Mouse (Mus musculus) stomach, postnatal 0 days (tissue): ENCODE measurements around the gene Atrip. TPM values are rescaled to one million over a fixed set of nuclear protein-coding genes. Genes with fewer than 3 reads are reported as not detected.

ENCODE experiments used
- ATAC-seq: fragments of 200-750 bp; cut with Nextera tagmentation; 2 replicates; pipeline ENCODE4 v1.8.0; 2017; ENCODE audit not compliant: low FRiP score, low TSS enrichment
- DNase-seq: peaks from one replicate; pipeline ENCODE4 v3.0.0-alpha.2; 2016; ENCODE audit warnings: low spot score
- H3K27ac ChIP-seq: fragments of 300-500 bp; sonication (generic); replicated peaks from 2 replicates; pipeline ENCODE4 v1.5.1; 2014; ENCODE audit warnings: mild to moderate bottlenecking, control low read depth
- H3K27me3 ChIP-seq: fragments of 300-500 bp; sonication (generic); 2 replicates; pipeline ENCODE4 v1.6.1; 2014; ENCODE audit warnings: low read length; ENCODE audit not compliant: control insufficient read depth, insufficient read depth
- H3K36me3 ChIP-seq: fragments of 300-500 bp; sonication (generic); 2 replicates; pipeline ENCODE4 v1.6.1; 2014; ENCODE audit warnings: low read length, mixed read lengths; ENCODE audit not compliant: control insufficient read depth, insufficient read depth
- H3K4me1 ChIP-seq: fragments of 300-500 bp; sonication (generic); replicated peaks from 2 replicates; pipeline ENCODE4 v1.6.1; 2014; ENCODE audit warnings: antibody characterized with exemption; ENCODE audit not compliant: control insufficient read depth, insufficient read depth
- H3K4me2 ChIP-seq: fragments of 300-500 bp; sonication (generic); replicated peaks from 2 replicates; pipeline ENCODE4 v1.6.1; 2014; ENCODE audit warnings: low read depth, mild to moderate bottlenecking, control low read depth, moderate library complexity
- H3K4me3 ChIP-seq: fragments of 300-500 bp; sonication (generic); 2 replicates; pipeline ENCODE4 v1.5.1; 2014; ENCODE audit warnings: low read depth, low read length, control low read depth
- H3K9ac ChIP-seq: fragments of 300-500 bp; sonication (generic); 2 replicates; pipeline ENCODE4 v1.6.1; 2014; ENCODE audit warnings: mild to moderate bottlenecking, low read length, control low read depth, mixed read lengths
- H3K9me3 ChIP-seq: fragments of 300-500 bp; sonication (generic); 2 replicates; pipeline ENCODE4 v1.6.1; 2016; ENCODE audit warnings: low read length; ENCODE audit not compliant: control insufficient read depth
- CTCF ChIP-seq: IDR thresholded peaks from 2 replicates; pipeline ENCODE4 v1.5.1; 2016; ENCODE audit warnings: antibody characterized with exemption, low read depth, mild to moderate bottlenecking, moderate library complexity
- EP300 ChIP-seq: optimal IDR thresholded peaks from 2 replicates; pipeline ENCODE3; 2016; ENCODE audit warnings: antibody characterized with exemption
- whole genome bisulfite sequencing: fragments of 180-500 bp; shearing (Covaris S2); extraction: QIAGEN DNeasy Blood & Tissue Kit; methylation state at CpG from one replicate; pipeline ENCODE4 v1.1.7; 2014; 5-methylcytosine and 5-hydroxymethylcytosine counted together
- polyA plus RNA-seq: library from polyadenylated mRNA; unstranded; fragments of >200 nt; fragmentation: Nextera tagmentation; extraction: Ambion mirVana; gene quantifications from 2 replicates; pipeline ENCODE4 v1.2.1, GENCODE M21; 2015

Atrip gene
- polyA plus RNA-seq, 1 experiment from 2014 or later: 11.3 TPM

DNA sequence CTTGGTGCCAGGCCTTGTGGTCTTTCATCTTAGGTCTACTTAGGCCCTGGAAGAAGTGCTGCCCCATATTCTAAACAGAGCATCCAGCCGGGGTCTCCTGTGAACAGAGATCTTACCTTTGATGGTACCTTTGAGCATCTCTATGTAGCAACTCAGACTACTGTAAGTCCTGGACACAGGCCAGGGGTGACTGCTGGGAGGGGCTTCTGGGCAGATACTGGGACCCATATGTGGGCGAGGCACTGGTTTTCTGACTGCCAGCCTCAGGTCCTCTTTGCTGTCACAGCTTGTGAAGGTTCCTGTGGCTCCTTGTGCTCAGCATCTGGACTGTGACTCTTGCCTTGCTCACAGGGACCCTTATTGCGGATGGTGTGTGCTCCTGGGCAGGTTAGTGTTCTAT, 28.6 kb upstream of the Atrip start:
- Histone ChIP-seq H3K4me2 (no peak overlapping the region), H3K9ac (no peak overlapping the region), H3K9me3 (no peaks in the 10 kb centered on the region), H3K4me3 (no peak overlapping the region), H3K4me1 (peaks cover 10% of the 10 kb centered on the region; the same call in 1 of the 2 replicates), H3K27ac (no peak overlapping the region), H3K27me3 (no peaks in the 10 kb centered on the region), H3K36me3 (peaks cover 3% of the 10 kb centered on the region)
- DNase-seq (no peak), ATAC-seq (no peak)
- 82% methylated on average over 3 of the region's 3 CpGs for WGBS
- no peak for TF ChIP-seq CTCF
- no peak for TF ChIP-seq EP300

DNA sequence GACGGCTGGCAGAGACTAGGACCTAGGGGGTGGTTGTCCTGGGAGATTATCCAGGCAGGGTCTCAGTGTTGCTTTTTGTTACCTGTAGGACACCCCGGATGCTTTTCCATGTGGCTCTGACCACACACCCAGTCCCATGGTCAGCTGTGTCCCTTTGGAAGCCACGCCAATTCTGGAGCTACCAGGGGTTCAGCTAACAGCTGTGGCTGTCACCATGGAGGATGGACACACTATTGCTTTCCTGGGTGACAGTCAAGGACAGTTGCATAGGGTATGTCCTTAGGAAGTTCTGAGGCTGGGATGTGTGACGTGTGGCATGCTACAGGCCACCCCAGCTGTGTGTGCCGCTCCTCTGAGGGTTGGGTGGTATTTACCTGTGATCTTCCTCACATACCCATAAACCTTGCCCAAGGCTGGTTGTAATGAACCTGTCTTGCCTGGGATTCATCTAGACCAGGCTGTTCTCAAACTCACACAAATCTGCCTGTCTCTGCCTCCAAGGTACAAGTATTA, 28.1 kb upstream of the Atrip start:
- no peak for DNase-seq
- H3K27me3 ChIP-seq: no peaks in the 10 kb centered on the region
- H3K4me2 ChIP-seq: no peak overlapping the region
- no peak overlapping the region for H3K9ac ChIP-seq
- WGBS: 86% methylated on average over 5 of the region's 5 CpGs
- no peak overlapping the region for H3K4me3 ChIP-seq
- H3K4me1 ChIP-seq: peaks cover 14% of the 10 kb centered on the region; the same call in 1 of the 2 replicates
- no peak for ATAC-seq
- no peak overlapping the region for H3K27ac ChIP-seq
- no peaks in the 10 kb centered on the region for H3K9me3 ChIP-seq
- H3K36me3 ChIP-seq: peaks cover 2% of the 10 kb centered on the region
- TF ChIP-seq CTCF (no peak), EP300 (no peak)

DNA sequence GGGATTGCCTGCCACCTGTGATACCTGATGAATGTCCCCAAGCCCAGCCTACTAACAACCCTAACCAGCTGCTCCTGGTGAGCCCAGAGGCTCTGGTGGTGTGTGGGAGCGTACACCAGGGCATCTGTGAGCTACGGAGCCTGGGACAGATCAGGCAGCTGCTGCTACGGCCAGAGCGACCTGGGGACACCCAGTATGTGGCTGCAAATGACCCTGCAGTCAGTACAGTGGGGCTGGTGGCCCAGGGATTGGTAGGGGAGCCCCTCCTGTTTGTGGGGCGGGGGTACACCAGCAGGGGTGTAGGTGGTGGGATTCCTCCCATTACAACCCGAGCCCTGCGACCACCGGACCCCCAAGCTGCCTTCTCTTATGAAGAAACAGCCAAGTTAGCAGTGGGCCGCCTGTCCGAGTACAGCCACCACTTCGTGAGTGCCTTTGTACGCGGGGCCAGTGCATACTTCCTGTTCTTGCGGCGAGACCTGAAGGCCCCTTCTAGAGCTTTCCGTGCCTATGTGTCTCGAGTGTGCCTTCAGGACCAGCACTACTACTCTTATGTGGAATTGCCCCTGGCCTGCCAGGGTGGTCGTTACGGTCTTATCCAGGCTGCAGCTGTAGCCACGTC, 26.5 kb upstream of the Atrip start:
- Histone ChIP-seq H3K4me3 (no peak overlapping the region), H3K9ac (no peak overlapping the region), H3K4me2 (no peak overlapping the region), H3K36me3 (no peaks in the 10 kb centered on the region), H3K9me3 (no peaks in the 10 kb centered on the region), H3K27me3 (no peaks in the 10 kb centered on the region), H3K4me1 (peaks cover 16% of the 10 kb centered on the region; the same call in 1 of the 2 replicates), H3K27ac (no peak overlapping the region)
- WGBS: 81% methylated on average over 20 of the region's 20 CpGs
- no peak for DNase-seq
- no peak for ATAC-seq
- TF ChIP-seq CTCF (no peak), EP300 (no peak)

DNA sequence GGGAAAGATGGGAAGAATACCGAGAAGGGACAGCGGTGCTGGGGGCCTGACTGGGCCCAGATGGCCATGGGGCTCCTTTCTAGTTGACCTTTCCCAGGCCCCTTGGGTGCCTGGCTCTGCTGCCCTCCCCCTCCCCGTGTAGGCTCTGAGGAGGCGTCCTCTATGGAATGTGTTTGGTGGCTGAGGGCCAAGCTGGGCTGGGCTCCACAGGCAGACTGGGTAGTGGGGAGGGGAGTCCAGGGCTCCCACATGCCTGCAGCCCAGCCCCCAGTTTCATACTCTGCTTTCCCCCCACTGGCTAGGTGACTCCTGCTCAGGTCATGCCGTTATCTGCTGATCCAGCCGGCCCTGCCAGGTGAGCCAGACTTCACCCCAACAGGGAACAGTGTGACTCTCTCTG, 25.0 kb upstream of the Atrip start:
- H3K9ac ChIP-seq: no peak overlapping the region; the same call in 1 of the 2 replicates
- ATAC-seq (no peak), DNase-seq (peak; percentile 71)
- 14% methylated on average over 6 of the region's 6 CpGs for WGBS
- H3K4me1 ChIP-seq: peaks cover 20% of the 10 kb centered on the region
- no peaks in the 10 kb centered on the region for H3K36me3 ChIP-seq
- H3K27ac ChIP-seq: 0 out of 2 replicates have a peak overlapping the region, but pooled peaks have one; percentile 35
- H3K9me3 ChIP-seq: no peaks in the 10 kb centered on the region
- H3K4me2 ChIP-seq: 0 out of 2 replicates have a peak overlapping the region, but pooled peaks have one; percentile 2
- TF ChIP-seq CTCF (no peak), EP300 (no peak)
- H3K4me3 ChIP-seq: no peak overlapping the region
- H3K27me3 ChIP-seq: no peaks in the 10 kb centered on the region

DNA sequence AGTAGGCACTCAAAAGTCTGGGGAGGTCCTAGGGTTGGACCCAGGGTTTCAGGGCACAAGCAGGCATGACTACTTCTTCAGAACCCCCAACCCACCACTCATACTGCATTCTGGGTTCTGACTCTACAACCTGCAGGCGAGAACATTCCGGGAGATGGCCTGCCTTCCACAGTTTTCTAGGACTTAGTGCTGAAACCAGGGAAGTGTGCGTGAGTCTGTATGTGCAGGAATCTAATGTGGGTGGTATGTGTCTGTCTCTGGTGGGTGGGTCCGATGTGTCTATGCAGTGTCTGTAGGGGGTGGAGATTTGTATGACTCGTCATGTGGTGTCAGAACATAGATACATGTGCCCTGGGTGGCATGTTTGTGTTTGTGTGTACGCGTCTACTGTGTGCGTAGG, 24.4 kb upstream of the Atrip start:
- Histone ChIP-seq H3K9ac (no peak overlapping the region), H3K4me1 (peaks cover 20% of the 10 kb centered on the region), H3K4me3 (no peak overlapping the region)

DNA sequence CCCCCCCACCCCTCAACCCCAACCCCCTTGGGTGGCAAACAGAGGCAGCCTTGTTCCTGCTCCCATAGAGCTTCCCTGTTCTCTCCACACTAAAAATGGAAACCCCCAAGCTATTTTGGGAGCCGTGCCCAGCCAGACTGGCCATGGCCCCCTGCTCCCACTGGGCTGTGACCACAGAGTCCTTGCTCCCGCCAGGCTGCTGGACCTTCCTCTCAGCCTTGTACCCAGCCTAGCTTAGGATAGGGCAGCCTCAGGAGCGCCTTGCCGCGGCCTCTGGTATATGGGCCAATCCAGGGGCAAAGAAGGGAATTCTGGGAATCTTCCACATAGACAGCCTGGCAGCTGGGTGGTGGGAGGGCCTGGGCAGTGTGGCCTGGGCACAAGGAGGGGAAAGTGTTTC, 23.9 kb upstream of the Atrip start:
- Histone ChIP-seq H3K4me3 (no peak overlapping the region), H3K4me1 (peaks cover 20% of the 10 kb centered on the region), H3K9me3 (no peaks in the 10 kb centered on the region), H3K27ac (peak overlapping the region; percentile 96), H3K36me3 (no peaks in the 10 kb centered on the region), H3K27me3 (no peaks in the 10 kb centered on the region), H3K9ac (no peak overlapping the region; the same call in 1 of the 2 replicates), H3K4me2 (peak overlapping the region; percentile 84)
- DNase-seq (peak; percentile 33), ATAC-seq (no peak)
- TF ChIP-seq EP300 (no peak), CTCF (no peak)
- WGBS: 50% methylated on average over 5 of the region's 5 CpGs

More for the DNA sequence above, 24.4 kb upstream of the Atrip start:
- Histone ChIP-seq H3K36me3 (no peaks in the 10 kb centered on the region), H3K27ac (peak overlapping the region; percentile 96), H3K9me3 (no peaks in the 10 kb centered on the region), H3K4me2 (peak overlapping the region; percentile 2; the same call in 1 of the 2 replicates), H3K27me3 (no peaks in the 10 kb centered on the region)
- WGBS: 64% methylated on average over 8 of the region's 8 CpGs
- ATAC-seq: no peak
- no peak for DNase-seq
- TF ChIP-seq EP300 (no peak), CTCF (no peak)
